Mouse (Mus musculus) common myeloid progenitor, adult 5-6 weeks (primary cell): Measurements from ENCODE around the gene Krtap4-6. TPM values are rescaled to one million over a fixed set of nuclear protein-coding genes. Genes with fewer than 3 reads are reported as not detected.
"Not testable (repeated sequence)": the region's sequence is repeated elsewhere in the genome, so short reads cannot be mapped to it uniquely, and the experiment has no call there.

Experiments used
- ATAC-seq: replicated peaks from 2 replicates; pipeline ENCODE4 v1.8.0; 2016; ENCODE audit warnings: low read depth, mild to moderate bottlenecking, moderate TSS enrichment, inconsistent platforms; ENCODE audit not compliant: poor library complexity, severe bottlenecking
- total RNA-seq: library from RNA; stranded (forward); fragments of 200-1000, 187-1606 nt; gene quantifications from 2 replicates; pipeline ENCODE4 v1.2.3, GENCODE M21; 2017

Krtap4-6 gene
- total RNA-seq = not detected in 2 replicates

GRCm38 (mm10) chr11:99665860-99666259, at the start of gene Krtap4-6:
TSS of gene Krtap4-6 (minus strand) at chr11:99665960.
- ATAC-seq = no peak

GRCm38 (mm10) chr11:99690463-99690862, 24.7 kb upstream of the Krtap4-6 start, which contains the start of gene Gm14190:
TSS of gene Gm14190 (minus strand) at chr11:99690740.
- ATAC-seq = no peak

GRCm38 (mm10) chr11:99685235-99685634, 19.5 kb upstream of the Krtap4-6 start:
- ATAC-seq = not testable (repeated sequence)

- no peak for ATAC-seq
These were observed 17.7 kb upstream of the Krtap4-6 start for GRCm38 (mm10) chr11:99683481-99683880.

- no peak for ATAC-seq
These were observed 3.0 kb downstream of the Krtap4-6 start for GRCm38 (mm10) chr11:99662802-99663201.

- ATAC-seq = no peak
These were observed 6.5 kb downstream of the Krtap4-6 start for GRCm38 (mm10) chr11:99659256-99659655.

- ATAC-seq = not testable (repeated sequence)
These were observed 7.2 kb downstream of the Krtap4-6 start, which contains the start of gene Gm11563 for GRCm38 (mm10) chr11:99658467-99659010. TSS of gene Gm11563 (minus strand) at chr11:99658960.

- no peak for ATAC-seq
These were observed 8.7 kb downstream of the Krtap4-6 start for GRCm38 (mm10) chr11:99657051-99657450.

GRCm38 (mm10) chr11:99650136-99650535, 15.6 kb downstream of the Krtap4-6 start, which contains the start of gene Gm11555:
TSS of gene Gm11555 (minus strand) at chr11:99650236.
- no peak for ATAC-seq

GRCm38 (mm10) chr11:99646444-99646843, 19.3 kb downstream of the Krtap4-6 start:
- no peak for ATAC-seq

- ATAC-seq = no peak
These were observed 21.4 kb downstream of the Krtap4-6 start for GRCm38 (mm10) chr11:99644351-99644750.

- not testable (repeated sequence) for ATAC-seq
These were observed 22.1 kb downstream of the Krtap4-6 start, which contains the start of gene Krtap4-7 for GRCm38 (mm10) chr11:99643635-99644139. TSS of gene Krtap4-7 (minus strand) at chr11:99644089.

GRCm38 (mm10) chr11:99640926-99641325, 24.8 kb downstream of the Krtap4-6 start:
- ATAC-seq = no peak

GRCm38 (mm10) chr11:99637086-99637485, 28.7 kb downstream of the Krtap4-6 start:
- ATAC-seq = no peak

- no peak for ATAC-seq
These were observed 31.1 kb downstream of the Krtap4-6 start, which contains the start of gene Krtap4-2 for GRCm38 (mm10) chr11:99634653-99635134. TSS of gene Krtap4-2 (minus strand) at chr11:99635084.

- no peak for ATAC-seq
These were observed 32.5 kb downstream of the Krtap4-6 start for GRCm38 (mm10) chr11:99633293-99633692.

- ATAC-seq = no peak
These were observed 34.9 kb downstream of the Krtap4-6 start for GRCm38 (mm10) chr11:99630890-99631289.

GRCm38 (mm10) chr11:99628138-99628537, 37.6 kb downstream of the Krtap4-6 start, which contains the start of gene Krtap4-1:
TSS of gene Krtap4-1 (minus strand) at chr11:99628238.
- ATAC-seq = no peak

- ATAC-seq = no peak
These were observed 45.4 kb downstream of the Krtap4-6 start, which contains the start of gene Gm11562 for GRCm38 (mm10) chr11:99620335-99620734. TSS of gene Gm11562 (minus strand) at chr11:99620435.
